Mouse (Mus musculus): Measurements from ENCODE around the gene Cnot10.

DNA sequence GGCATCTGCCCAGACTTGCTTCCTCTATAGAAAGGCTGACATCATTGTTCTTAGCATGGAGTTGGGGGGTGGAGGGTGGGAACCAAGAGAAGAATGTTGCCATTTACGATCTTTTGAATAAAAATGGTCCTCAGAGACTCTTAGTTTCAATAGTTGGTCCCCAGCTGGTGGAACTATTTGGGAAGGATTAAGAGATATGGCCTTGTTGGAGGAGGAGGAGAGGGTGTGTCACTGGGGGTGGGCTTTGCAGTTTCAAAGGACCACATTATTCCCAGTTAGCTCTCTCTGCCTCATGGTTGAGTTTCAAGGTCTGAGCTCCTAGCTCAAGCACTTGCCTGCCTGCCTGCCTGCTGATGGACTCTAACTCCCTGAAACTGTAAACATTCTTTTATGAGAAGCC lies 32.0 kb upstream of the Cnot10 start:
- TF ChIP-seq FLI1 (IDR thresholded peaks at IDR 0.05; ENCODE audit: low read length) (no peak), GATA1 (IDR thresholded peaks at IDR 0.05; ENCODE audit: borderline replicate concordance, low read length) (no peak)

Measured in megakaryocyte, embryonic 14.5 days (primary cell).